Mouse (Mus musculus): Measurements from ENCODE around the gene Tmem45b. TPM values are rescaled to one million over a fixed set of nuclear protein-coding genes. Genes with fewer than 3 reads are reported as not detected.
A peak's percentile ranks its signal among the peaks of the same experiment; 100 is the strongest.
"Not testable (repeated sequence)": the region's sequence is repeated elsewhere in the genome, so short reads cannot be mapped to it uniquely, and the experiment has no call there.

Gene Tmem45b
- polyA plus RNA-seq (2015; fragmentation: Nextera tagmentation; extraction: Ambion mirVana), result 0.22 TPM in 1 of 2 replicates, not detected in the other

- no peak for ATAC-seq (ENCODE audit: low FRiP score)
- Histone ChIP-seq H3K4me1 (replicated peaks) (peaks cover 8% of the 10 kb centered on the region), H3K9ac (no peak within 1 kb of the TSS), H3K4me2 (peak within 1 kb of the TSS; percentile 34), H3K27ac (no peak within 1 kb of the TSS), H3K4me3 (peak within 1 kb of the TSS; percentile 17), H3K36me3 (no peaks in the 10 kb centered on the region), H3K9me3 (no peaks in the 10 kb centered on the region), H3K27me3 (peaks cover 33% of the 10 kb centered on the region)
- WGBS, result 12% methylated on average over 33 of the region's 33 CpGs
These were observed at the start of gene Tmem45b for GRCm38 (mm10) chr9:31463692-31464474. Gene Tmem45b, minus strand, starts transcription at chr9:31464462.

- H3K27me3 ChIP-seq, result no peaks in the 10 kb centered on the region
- H3K9ac ChIP-seq, result no peak overlapping the region
- H3K36me3 ChIP-seq, result no peaks in the 10 kb centered on the region
- no peaks in the 10 kb centered on the region for H3K9me3 ChIP-seq
- H3K4me2 ChIP-seq, result no peak overlapping the region
- H3K27ac ChIP-seq, result no peak overlapping the region
- no peak overlapping the region for H3K4me3 ChIP-seq
- WGBS, result 88% methylated on average over 3 of the region's 3 CpGs
- H3K4me1 ChIP-seq (replicated peaks), result no peaks in the 10 kb centered on the region
- no peak for ATAC-seq (ENCODE audit: low FRiP score)
These were observed 43.9 kb upstream of the Tmem45b start for GRCm38 (mm10) chr9:31508189-31508588.

GRCm38 (mm10) chr9:31501221-31501620, 37.0 kb upstream of the Tmem45b start:
- H3K4me2 ChIP-seq; H3K4me3 ChIP-seq; H3K9ac ChIP-seq; H3K27me3 ChIP-seq; ATAC-seq (ENCODE audit: low FRiP score); H3K36me3 ChIP-seq; H3K9me3 ChIP-seq; H3K4me1 ChIP-seq (replicated peaks); H3K27ac ChIP-seq: not testable (repeated sequence)
- WGBS, result 91% methylated on average over 1 of the region's 1 CpGs

- 57% methylated on average over 9 of the region's 9 CpGs for WGBS
- Histone ChIP-seq H3K4me2 (no peak overlapping the region), H3K4me1 (replicated peaks) (peaks cover 8% of the 10 kb centered on the region), H3K27ac (no peak overlapping the region), H3K4me3 (no peak overlapping the region), H3K9me3 (no peaks in the 10 kb centered on the region), H3K36me3 (no peaks in the 10 kb centered on the region), H3K27me3 (peaks cover 33% of the 10 kb centered on the region), H3K9ac (no peak overlapping the region)
- ATAC-seq (ENCODE audit: low FRiP score), result no peak
These were observed 1.1 kb downstream of the Tmem45b start for GRCm38 (mm10) chr9:31463190-31463589.

- H3K4me1 ChIP-seq (replicated peaks), result no peaks in the 10 kb centered on the region
- no peak overlapping the region for H3K4me2 ChIP-seq
- ATAC-seq (ENCODE audit: low FRiP score), result no peak
- H3K4me3 ChIP-seq, result no peak overlapping the region
- WGBS, result 46% methylated on average over 1 of the region's 1 CpGs
- H3K9me3 ChIP-seq, result no peaks in the 10 kb centered on the region
- no peaks in the 10 kb centered on the region for H3K36me3 ChIP-seq
- H3K9ac ChIP-seq, result no peak overlapping the region
- H3K27ac ChIP-seq, result no peak overlapping the region
- no peaks in the 10 kb centered on the region for H3K27me3 ChIP-seq
These were observed 9.9 kb downstream of the Tmem45b start for GRCm38 (mm10) chr9:31454356-31454755.

GRCm38 (mm10) chr9:31452166-31452565, 12.1 kb downstream of the Tmem45b start:
- WGBS, result 77% methylated on average over 10 of the region's 10 CpGs
- ATAC-seq (ENCODE audit: low FRiP score), result no peak

GRCm38 (mm10) chr9:31449145-31449772, 15.0 kb downstream of the Tmem45b start:
- Histone ChIP-seq H3K9me3 (no peaks in the 10 kb centered on the region), H3K27me3 (no peaks in the 10 kb centered on the region)

More at GRCm38 (mm10) chr9:31452166-31452565, 12.1 kb downstream of the Tmem45b start:
- Histone ChIP-seq H3K4me1 (replicated peaks) (no peaks in the 10 kb centered on the region), H3K9ac (no peak overlapping the region), H3K4me3 (no peak overlapping the region), H3K36me3 (no peaks in the 10 kb centered on the region), H3K27me3 (no peaks in the 10 kb centered on the region), H3K27ac (no peak overlapping the region), H3K9me3 (no peaks in the 10 kb centered on the region), H3K4me2 (no peak overlapping the region)

GRCm38 (mm10) chr9:31444236-31444635, 20.0 kb downstream of the Tmem45b start:
- no peak overlapping the region for H3K9ac ChIP-seq
- H3K27me3 ChIP-seq, result no peaks in the 10 kb centered on the region
- no peak overlapping the region for H3K4me3 ChIP-seq
- 88% methylated on average over 8 of the region's 8 CpGs for WGBS
- H3K36me3 ChIP-seq, result no peaks in the 10 kb centered on the region
- no peaks in the 10 kb centered on the region for H3K4me1 ChIP-seq (replicated peaks)
- no peaks in the 10 kb centered on the region for H3K9me3 ChIP-seq
- H3K27ac ChIP-seq, result no peak overlapping the region
- no peak overlapping the region for H3K4me2 ChIP-seq
- no peak for ATAC-seq (ENCODE audit: low FRiP score)

More at GRCm38 (mm10) chr9:31449145-31449772, 15.0 kb downstream of the Tmem45b start:
- no peaks in the 10 kb centered on the region for H3K4me1 ChIP-seq (replicated peaks)
- 91% methylated on average over 7 of the region's 7 CpGs for WGBS
- H3K27ac ChIP-seq, result no peak overlapping the region
- no peak overlapping the region for H3K4me3 ChIP-seq
- ATAC-seq (ENCODE audit: low FRiP score), result no peak
- H3K9ac ChIP-seq, result no peak overlapping the region
- H3K4me2 ChIP-seq, result no peak overlapping the region
- H3K36me3 ChIP-seq, result no peaks in the 10 kb centered on the region

- no peak overlapping the region for H3K9ac ChIP-seq
- no peak for ATAC-seq (ENCODE audit: low FRiP score)
- no peaks in the 10 kb centered on the region for H3K27me3 ChIP-seq
- H3K4me2 ChIP-seq, result no peak overlapping the region
- H3K4me3 ChIP-seq, result no peak overlapping the region
- H3K9me3 ChIP-seq, result no peaks in the 10 kb centered on the region
- 86% methylated on average over 3 of the region's 3 CpGs for WGBS
- no peak overlapping the region for H3K27ac ChIP-seq
- H3K36me3 ChIP-seq, result no peaks in the 10 kb centered on the region
- H3K4me1 ChIP-seq (replicated peaks), result no peaks in the 10 kb centered on the region
These were observed 22.8 kb downstream of the Tmem45b start for GRCm38 (mm10) chr9:31441487-31441886.

- WGBS, result 92% methylated on average over 5 of the region's 5 CpGs
- ATAC-seq (ENCODE audit: low FRiP score), result no peak
These were observed 23.9 kb downstream of the Tmem45b start for GRCm38 (mm10) chr9:31440366-31440765.

GRCm38 (mm10) chr9:31439341-31439740, 24.9 kb downstream of the Tmem45b start:
- ATAC-seq (ENCODE audit: low FRiP score), result no peak
- WGBS, result 86% methylated on average over 6 of the region's 6 CpGs
- no peak overlapping the region for H3K4me3 ChIP-seq

More at GRCm38 (mm10) chr9:31440366-31440765, 23.9 kb downstream of the Tmem45b start:
- no peak overlapping the region for H3K4me2 ChIP-seq
- no peaks in the 10 kb centered on the region for H3K9me3 ChIP-seq
- no peak overlapping the region for H3K9ac ChIP-seq
- H3K27ac ChIP-seq, result no peak overlapping the region
- no peaks in the 10 kb centered on the region for H3K4me1 ChIP-seq (replicated peaks)
- no peak overlapping the region for H3K4me3 ChIP-seq
- no peaks in the 10 kb centered on the region for H3K36me3 ChIP-seq
- H3K27me3 ChIP-seq, result no peaks in the 10 kb centered on the region

GRCm38 (mm10) chr9:31438834-31439233, 25.4 kb downstream of the Tmem45b start:
- Histone ChIP-seq H3K4me2 (no peak overlapping the region), H3K9ac (no peak overlapping the region), H3K36me3 (no peaks in the 10 kb centered on the region), H3K4me3 (no peak overlapping the region), H3K9me3 (no peaks in the 10 kb centered on the region), H3K4me1 (replicated peaks) (no peaks in the 10 kb centered on the region), H3K27me3 (no peaks in the 10 kb centered on the region), H3K27ac (no peak overlapping the region)
- WGBS, result 61% methylated on average over 5 of the region's 5 CpGs
- no peak for ATAC-seq (ENCODE audit: low FRiP score)

More at GRCm38 (mm10) chr9:31439341-31439740, 24.9 kb downstream of the Tmem45b start:
- Histone ChIP-seq H3K4me1 (replicated peaks) (no peaks in the 10 kb centered on the region), H3K9me3 (no peaks in the 10 kb centered on the region), H3K27me3 (no peaks in the 10 kb centered on the region), H3K4me2 (no peak overlapping the region), H3K9ac (no peak overlapping the region), H3K36me3 (no peaks in the 10 kb centered on the region), H3K27ac (no peak overlapping the region)
